Comparison of ENCODE assay signal across 9 mouse cellular contexts in genomic region chr4:139195101-139195500, GRCm38 (mm10). TPM values are rescaled to one million over a fixed set of nuclear protein-coding genes. Genes with fewer than 3 reads are reported as not detected.
DNase-seq lines count a peak whose midpoint lies in the region; ATAC-seq and TF ChIP-seq lines count a peak whose summit lies in the region.
"Had no signal": no experiment of that assay in that cellular context is flagged by ENCODE, and none has a peak within 500 bp of the region (broad histone marks: within the 10 kb centered on the region; RNA-seq: fewer than 3 reads in every experiment).

No protein-coding gene starts in this region.

- H3K4me3 ChIP-seq in forebrain, embryonic 13.5 days, result no peak overlapping the region
- no peak overlapping the region for H3K4me3 ChIP-seq in forebrain, postnatal 0 days (ENCODE audit: low read depth, low read length)
- H3K4me3 ChIP-seq in lung, embryonic 14.5 days (ENCODE audit: low read depth, low read length), result no peak overlapping the region
- 0 out of 2 replicates have a peak overlapping the region, but pooled peaks have one; percentile 97 for H3K4me3 ChIP-seq in embryonic facial prominence, embryonic 13.5 days
- no peak overlapping the region for H3K4me3 ChIP-seq in liver, embryonic 14.5 days (ENCODE audit: insufficient read depth in 1 of 2, low read depth in 2 of 2, low read length in 2 of 2)

- no peak overlapping the region for H3K4me2 ChIP-seq in forebrain, embryonic 13.5 days
- no peak overlapping the region for H3K4me2 ChIP-seq in forebrain, postnatal 0 days (ENCODE audit: low read depth)
- peak overlapping the region; percentile 98 for H3K4me2 ChIP-seq in lung, embryonic 14.5 days
- H3K4me2 ChIP-seq in embryonic facial prominence, embryonic 13.5 days, result peak overlapping the region; percentile 99
- H3K4me2 ChIP-seq in liver, embryonic 14.5 days (ENCODE audit: low read depth), result peak overlapping the region; percentile 77; the same call in 1 of the 2 replicates

- no peaks in the 10 kb centered on the region for H3K9me3 ChIP-seq in forebrain, embryonic 13.5 days (replicated peaks)
- H3K9me3 ChIP-seq in forebrain, postnatal 0 days (ENCODE audit: low read length), result no peaks in the 10 kb centered on the region
- no peaks in the 10 kb centered on the region for H3K9me3 ChIP-seq in lung, embryonic 14.5 days (ENCODE audit: low read depth, low read length)
- 0 out of 2 replicates have a peak, but pooled peaks cover 2% of the 10 kb centered on the region for H3K9me3 ChIP-seq in embryonic facial prominence, embryonic 13.5 days
- H3K9me3 ChIP-seq in liver, embryonic 14.5 days (ENCODE audit: control insufficient read depth, low read length), result no peaks in the 10 kb centered on the region

- 0 out of 2 replicates have a peak overlapping the region, but pooled peaks have one; percentile 36 for H3K9ac ChIP-seq in forebrain, embryonic 13.5 days
- H3K9ac ChIP-seq in forebrain, postnatal 0 days, result no peak overlapping the region
- peak overlapping the region; percentile 11; the same call in 1 of the 2 replicates for H3K9ac ChIP-seq in lung, embryonic 14.5 days
- H3K9ac ChIP-seq in embryonic facial prominence, embryonic 13.5 days, result peak overlapping the region; percentile 95; the same call in 1 of the 2 replicates
- H3K9ac ChIP-seq in liver, embryonic 14.5 days (replicated peaks), result no peak overlapping the region

- no peaks in the 10 kb centered on the region for H3K27me3 ChIP-seq in forebrain, embryonic 13.5 days
- H3K27me3 ChIP-seq in forebrain, postnatal 0 days (ENCODE audit: insufficient read depth, low read length), result no peaks in the 10 kb centered on the region
- no peaks in the 10 kb centered on the region for H3K27me3 ChIP-seq in lung, embryonic 14.5 days (ENCODE audit: insufficient read depth, low read length)
- no peaks in the 10 kb centered on the region for H3K27me3 ChIP-seq in embryonic facial prominence, embryonic 13.5 days
- no peaks in the 10 kb centered on the region for H3K27me3 ChIP-seq in liver, embryonic 14.5 days (ENCODE audit: control insufficient read depth, insufficient read depth, low read length)

- TF ChIP-seq EP300 in liver, embryonic 14.5 days (IDR thresholded peaks at IDR 0.05; ENCODE audit: low read depth), result no peak

- TF ChIP-seq CTCF in forebrain, postnatal 0 days (IDR thresholded peaks at IDR 0.05; ENCODE audit: low read depth), result no peak
- no peak for TF ChIP-seq CTCF in lung, embryonic 14.5 days (IDR thresholded peaks at IDR 0.05; ENCODE audit: low read depth)
- no peak for TF ChIP-seq CTCF in liver, embryonic 14.5 days (IDR thresholded peaks at IDR 0.05; ENCODE audit: low read depth)

- ATAC-seq in forebrain, embryonic 13.5 days, result no peak
- no peak for ATAC-seq in forebrain, postnatal 0 days
- ATAC-seq in lung, embryonic 14.5 days (ENCODE audit: insufficient read depth), result no peak
- ATAC-seq in embryonic facial prominence, embryonic 13.5 days (ENCODE audit: insufficient number of reproducible peaks, insufficient read depth, low FRiP score, low TSS enrichment, low read depth), result no peak
- ATAC-seq in liver, embryonic 14.5 days (ENCODE audit: insufficient read depth), result no peak
- ATAC-seq: CD4-positive, CD25-positive, alpha-beta regulatory T cell, adult 4 months had no signal

- peaks cover 43% of the 10 kb centered on the region for H3K4me1 ChIP-seq in forebrain, embryonic 13.5 days
- H3K4me1 ChIP-seq in forebrain, postnatal 0 days (ENCODE audit: insufficient read depth), result peaks cover 20% of the 10 kb centered on the region
- peaks cover 26% of the 10 kb centered on the region for H3K4me1 ChIP-seq in lung, embryonic 14.5 days (ENCODE audit: insufficient read depth)
- peaks cover 60% of the 10 kb centered on the region for H3K4me1 ChIP-seq in embryonic facial prominence, embryonic 13.5 days
- H3K4me1 ChIP-seq in liver, embryonic 14.5 days (replicated peaks; ENCODE audit: control insufficient read depth in 2 of 2, insufficient read depth in 2 of 2, low read length in 1 of 2), result peaks cover 27 to 66% of the 10 kb centered on the region in 2 experiments

- no peak for DNase-seq in forebrain, postnatal 0 days
- DNase-seq in lung, embryonic 14.5 days, result no peak
- DNase-seq in lung, adult 18-20 months, result no peak
- no peak for DNase-seq in liver, embryonic 14.5 days (ENCODE audit: low read depth in 3 of 3, low spot score in 3 of 3)
- DNase-seq in Muller cell, postnatal 12 days (ENCODE audit: inconsistent ontology term), result no peak
- DNase-seq in layer of hippocampus, postnatal 25 days (ENCODE audit: extremely low spot score in 1 of 2, low spot score in 1 of 2), result no peak

- no peak overlapping the region for H3K27ac ChIP-seq in forebrain, embryonic 13.5 days
- H3K27ac ChIP-seq in forebrain, postnatal 0 days (ENCODE audit: low read depth, low read length), result no peak overlapping the region
- no peak overlapping the region for H3K27ac ChIP-seq in lung, embryonic 14.5 days (ENCODE audit: low read depth)
- no peak overlapping the region for H3K27ac ChIP-seq in embryonic facial prominence, embryonic 13.5 days
- H3K27ac ChIP-seq in liver, embryonic 14.5 days, result no peak overlapping the region

- WGBS in forebrain, embryonic 13.5 days, result 87% methylated on average over 5 of the region's 5 CpGs
- WGBS in forebrain, postnatal 0 days, result 78% methylated on average over 5 of the region's 5 CpGs
- 80% methylated on average over 5 of the region's 5 CpGs for WGBS in lung, embryonic 14.5 days
- 80% methylated on average over 5 of the region's 5 CpGs for WGBS in embryonic facial prominence, embryonic 13.5 days
- WGBS in liver, embryonic 14.5 days (ENCODE audit: insufficient replicate concordance), result 61% methylated on average over 5 of the region's 5 CpGs

- H3K36me3 ChIP-seq in forebrain, embryonic 13.5 days (ENCODE audit: poor library complexity, severe bottlenecking), result peaks cover 6% of the 10 kb centered on the region
- no peaks in the 10 kb centered on the region for H3K36me3 ChIP-seq in forebrain, postnatal 0 days (ENCODE audit: insufficient read depth)
- peaks cover 13% of the 10 kb centered on the region; the same call in 1 of the 2 replicates for H3K36me3 ChIP-seq in lung, embryonic 14.5 days (ENCODE audit: insufficient read depth)
- H3K36me3 ChIP-seq in embryonic facial prominence, embryonic 13.5 days, result peaks cover 8% of the 10 kb centered on the region
- no peaks in the 10 kb centered on the region for H3K36me3 ChIP-seq in liver, embryonic 14.5 days (replicated peaks; ENCODE audit: control insufficient read depth, insufficient read depth, low read depth)

RNA-seq across cellular contexts. Expression of gene Capzb, which starts 2.4 kb away (rescaled TPM):
- 309 TPM in 2 replicates for polyA plus RNA-seq in forebrain, embryonic 13.5 days (2015; fragmentation: Nextera tagmentation; extraction: Ambion mirVana)
- total RNA-seq in forebrain, postnatal 0 days (2014; rRNA removed), result 98.3 and 113 TPM in 2 replicates
- 315 and 325 TPM in 2 replicates for polyA plus RNA-seq in forebrain, postnatal 0 days (2015; fragmentation: Nextera tagmentation; extraction: Ambion mirVana)
- 332 and 336 TPM in 2 replicates for polyA plus RNA-seq in lung, embryonic 14.5 days (2014; fragmentation: Nextera tagmentation; extraction: Ambion mirVana)
- polyA plus RNA-seq in embryonic facial prominence, embryonic 13.5 days (2015; fragmentation: Nextera tagmentation; extraction: Ambion mirVana), result 396 and 424 TPM in 2 replicates
- polyA plus RNA-seq in liver, embryonic 14.5 days (2012; rRNA removed), result 55.4 and 63.0 TPM in 2 replicates
- polyA plus RNA-seq in liver, embryonic 14.5 days (2014; fragmentation: Nextera tagmentation; extraction: Ambion mirVana), result 105 and 110 TPM in 2 replicates
- 100 to 1,000 TPM; 444 to 476 TPM for total RNA-seq in layer of hippocampus, postnatal 25 days (2021)

Comparison
In these comparisons a context has a peak if more than half of its experiments do, and no peak if none do; other contexts are left out.
1. H3K9ac ChIP-seq: peak in forebrain, embryonic 13.5 days (single experiment), lung, embryonic 14.5 days (single experiment) and embryonic facial prominence, embryonic 13.5 days (single experiment); none in forebrain, postnatal 0 days (single experiment) and liver, embryonic 14.5 days (single experiment).
2. H3K4me2 ChIP-seq: peak in lung, embryonic 14.5 days (single experiment), embryonic facial prominence, embryonic 13.5 days (single experiment) and liver, embryonic 14.5 days (single experiment); none in forebrain, embryonic 13.5 days (single experiment) and forebrain, postnatal 0 days (single experiment).